Mouse (Mus musculus) G1E (cell line): ENCODE data around the gene Fam222a.

Experiments used
- CTCF ChIP-seq: IDR thresholded peaks from 2 replicates; pipeline ENCODE4 v1.5.1; 2012; ENCODE audit warnings: low read depth, low read length, inconsistent platforms, mixed read lengths
- GATA1 ChIP-seq: IDR thresholded peaks from 2 replicates; pipeline ENCODE4 v1.6.1; 2012; ENCODE audit warnings: borderline replicate concordance, low read length, inconsistent platforms, mixed read lengths
- POLR2AphosphoS5 ChIP-seq: IDR thresholded peaks from 2 replicates; pipeline ENCODE4 v1.6.1; 2012; ENCODE audit warnings: low read depth, low read length, inconsistent platforms; ENCODE audit not compliant: insufficient replicate concordance
- TAL1 ChIP-seq: conservative IDR thresholded peaks from 2 replicates; pipeline ENCODE4 v1.6.1; 2012; ENCODE audit warnings: low read depth, low read length, inconsistent platforms, mixed read lengths

- TF ChIP-seq CTCF (no peak), POLR2AphosphoS5 (no peak), GATA1 (no peak), TAL1 (no peak)
Measured at GRCm38 (mm10) chr5:114528355-114528754, 39.5 kb upstream of the Fam222a start.
